8 mouse cellular contexts compared by ENCODE assay signal in genomic region chr8:84742171-84743053, GRCm38 (mm10). TPM values are rescaled to one million over a fixed set of nuclear protein-coding genes. Genes with fewer than 3 reads are reported as not detected.
DNase-seq lines count a peak whose midpoint lies in the region; ATAC-seq lines count a peak whose summit lies in the region.
"Had no signal": no experiment of that assay in that cellular context is flagged by ENCODE, and none has a peak within 500 bp of the region (broad histone marks: within the 10 kb centered on the region; RNA-seq: fewer than 3 reads in every experiment).

No protein-coding gene starts in this region.

- ATAC-seq in hindbrain, embryonic 15.5 days (ENCODE audit: low FRiP score, low read depth): peak; percentile 27; the same call in 1 of the 2 replicates
- ATAC-seq in midbrain, embryonic 11.5 days (ENCODE audit: low FRiP score): peak; percentile 39; the same call in 1 of the 2 replicates
- no peak for ATAC-seq in megakaryocyte-erythroid progenitor cell, adult 5-6 weeks (replicated peaks; ENCODE audit: low FRiP score, low TSS enrichment, poor library complexity, severe bottlenecking)

- no peak overlapping the region for H3K9ac ChIP-seq in hindbrain, embryonic 15.5 days
- peak overlapping the region; percentile 11; the same call in 1 of the 2 replicates for H3K9ac ChIP-seq in midbrain, embryonic 11.5 days (ENCODE audit: low read length)

- peaks cover 83% of the 10 kb centered on the region for H3K4me1 ChIP-seq in hindbrain, embryonic 15.5 days (replicated peaks)
- peaks cover 55% of the 10 kb centered on the region for H3K4me1 ChIP-seq in midbrain, embryonic 11.5 days (ENCODE audit: control insufficient read depth, insufficient read depth, low read length)

- H3K4me2 ChIP-seq in hindbrain, embryonic 15.5 days: peak overlapping the region; percentile 20
- H3K4me2 ChIP-seq in midbrain, embryonic 11.5 days: peak overlapping the region; percentile 23

- H3K4me3 ChIP-seq in hindbrain, embryonic 15.5 days: no peak overlapping the region
- no peak overlapping the region for H3K4me3 ChIP-seq in midbrain, embryonic 11.5 days (ENCODE audit: low read depth, low read length)
- H3K4me3 ChIP-seq: erythroblast, embryonic 14.5 days had no signal

- 7% methylated on average over 32 of the region's 32 CpGs for WGBS in hindbrain, embryonic 15.5 days
- 1% methylated on average over 32 of the region's 32 CpGs for WGBS in midbrain, embryonic 11.5 days

- peak overlapping the region; percentile 71 for H3K27ac ChIP-seq in hindbrain, embryonic 15.5 days (replicated peaks)
- no peak overlapping the region; the same call in 1 of the 2 replicates for H3K27ac ChIP-seq in midbrain, embryonic 11.5 days (ENCODE audit: low read depth, low read length)

- DNase-seq in ES-CJ7 (ENCODE audit: low read depth, low spot score) (peak; percentile 63), ZHBTc4 (ENCODE audit: low read depth, low spot score) (peak; percentile 59)
- peak; percentile 76 to 85 for DNase-seq in gastrocnemius, adult 8-10 months (ENCODE audit: low spot score in 2 of 2)
- DNase-seq in midbrain, embryonic 11.5 days (ENCODE audit: low spot score, missing footprints): peak; percentile 96
- DNase-seq in layer of hippocampus, postnatal 10 days (ENCODE audit: low spot score in 2 of 2): no peak

- no peaks in the 10 kb centered on the region for H3K9me3 ChIP-seq in hindbrain, embryonic 15.5 days
- H3K9me3 ChIP-seq in midbrain, embryonic 11.5 days (ENCODE audit: control insufficient read depth, low read length): no peaks in the 10 kb centered on the region

- peaks cover 64% of the 10 kb centered on the region for H3K27me3 ChIP-seq in hindbrain, embryonic 15.5 days
- peaks cover 99% of the 10 kb centered on the region for H3K27me3 ChIP-seq in midbrain, embryonic 11.5 days (ENCODE audit: control insufficient read depth, insufficient read depth, low read length)

- no peaks in the 10 kb centered on the region for H3K36me3 ChIP-seq in hindbrain, embryonic 15.5 days
- H3K36me3 ChIP-seq in midbrain, embryonic 11.5 days (ENCODE audit: control insufficient read depth, insufficient read depth, low read length): no peaks in the 10 kb centered on the region

RNA-seq across cellular contexts. Expression of gene G430095P16Rik, which starts 19.6 kb away (rescaled TPM):
- total RNA-seq in gastrocnemius, adult 8-10 months (2022): under 1 TPM in 3 of 4 experiments, not detected in 1; 0.43 to 0.56 (median 0.48) TPM
- polyA plus RNA-seq in hindbrain, embryonic 15.5 days (2015; fragmentation: Nextera tagmentation; extraction: Ambion mirVana): 1.2 and 1.7 TPM in 2 replicates
- 1.6 and 1.9 TPM in 2 replicates for polyA plus RNA-seq in midbrain, embryonic 11.5 days (2014; fragmentation: Nextera tagmentation; extraction: Ambion mirVana)
- total RNA-seq in megakaryocyte-erythroid progenitor cell, adult 5-6 weeks (2014; fragmentation: Nextera tagmentation): 25.7 and 28.1 TPM in 2 replicates
- total RNA-seq in megakaryocyte-erythroid progenitor cell, adult 5-6 weeks (2017): 8.2 and 11.4 TPM in 2 replicates
- not detected for total RNA-seq in layer of hippocampus, postnatal 10 days (2021)

RNA-seq across cellular contexts. Expression of gene Lyl1, which starts 41.2 kb away (rescaled TPM):
- total RNA-seq in gastrocnemius, adult 8-10 months (2022): 1 to 10 TPM in 1 of 4 experiments, under 1 TPM in 3; 0.51 to 1.8 (median 0.57) TPM
- polyA plus RNA-seq in hindbrain, embryonic 15.5 days (2015; fragmentation: Nextera tagmentation; extraction: Ambion mirVana): 3.1 and 3.6 TPM in 2 replicates
- 5.1 and 6.5 TPM in 2 replicates for polyA plus RNA-seq in midbrain, embryonic 11.5 days (2014; fragmentation: Nextera tagmentation; extraction: Ambion mirVana)
- 44.2 and 65.2 TPM in 2 replicates for total RNA-seq in megakaryocyte-erythroid progenitor cell, adult 5-6 weeks (2014; fragmentation: Nextera tagmentation)
- total RNA-seq in megakaryocyte-erythroid progenitor cell, adult 5-6 weeks (2017): 9.5 and 10.1 TPM in 2 replicates
- 1 to 10 TPM; 4.0 to 5.4 TPM for total RNA-seq in layer of hippocampus, postnatal 10 days (2021)

RNA-seq across cellular contexts. Expression of gene Nacc1, which starts 54.8 kb away (rescaled TPM):
- total RNA-seq in gastrocnemius, adult 8-10 months (2022): 10 to 100 TPM; 17.6 to 26.4 (median 20.7) TPM
- polyA plus RNA-seq in hindbrain, embryonic 15.5 days (2015; fragmentation: Nextera tagmentation; extraction: Ambion mirVana): 13.6 and 16.1 TPM in 2 replicates
- 18.6 and 21.4 TPM in 2 replicates for polyA plus RNA-seq in midbrain, embryonic 11.5 days (2014; fragmentation: Nextera tagmentation; extraction: Ambion mirVana)
- total RNA-seq in megakaryocyte-erythroid progenitor cell, adult 5-6 weeks (2014; fragmentation: Nextera tagmentation): 71.6 and 76.7 TPM in 2 replicates
- 35.8 and 51.5 TPM in 2 replicates for total RNA-seq in megakaryocyte-erythroid progenitor cell, adult 5-6 weeks (2017)
- 10 to 100 TPM; 73.7 to 75.3 TPM for total RNA-seq in layer of hippocampus, postnatal 10 days (2021)

RNA-seq across cellular contexts. Expression of gene Trmt1, which starts 56.3 kb away (rescaled TPM):
- 10 to 100 TPM; 44.9 to 73.7 (median 53.5) TPM for total RNA-seq in gastrocnemius, adult 8-10 months (2022)
- polyA plus RNA-seq in hindbrain, embryonic 15.5 days (2015; fragmentation: Nextera tagmentation; extraction: Ambion mirVana): 62.5 and 65.9 TPM in 2 replicates
- 39.9 and 45.6 TPM in 2 replicates for polyA plus RNA-seq in midbrain, embryonic 11.5 days (2014; fragmentation: Nextera tagmentation; extraction: Ambion mirVana)
- total RNA-seq in megakaryocyte-erythroid progenitor cell, adult 5-6 weeks (2014; fragmentation: Nextera tagmentation): 170 and 181 TPM in 2 replicates
- total RNA-seq in megakaryocyte-erythroid progenitor cell, adult 5-6 weeks (2017): 94.9 and 126 TPM in 2 replicates
- total RNA-seq in layer of hippocampus, postnatal 10 days (2021): 100 to 1,000 TPM in 1 of 2 experiments, 10 to 100 TPM in 1; 99.8 to 105 TPM

RNA-seq across cellular contexts. Expression of gene Nfix, which starts 57.7 kb away (rescaled TPM):
- total RNA-seq in gastrocnemius, adult 8-10 months (2022): 100 to 1,000 TPM; 507 to 604 (median 532) TPM
- 71.2 and 87.6 TPM in 2 replicates for polyA plus RNA-seq in hindbrain, embryonic 15.5 days (2015; fragmentation: Nextera tagmentation; extraction: Ambion mirVana)
- 2.2 and 2.5 TPM in 2 replicates for polyA plus RNA-seq in midbrain, embryonic 11.5 days (2014; fragmentation: Nextera tagmentation; extraction: Ambion mirVana)
- 73.4 and 79.7 TPM in 2 replicates for total RNA-seq in megakaryocyte-erythroid progenitor cell, adult 5-6 weeks (2014; fragmentation: Nextera tagmentation)
- 13.3 and 26.0 TPM in 2 replicates for total RNA-seq in megakaryocyte-erythroid progenitor cell, adult 5-6 weeks (2017)
- total RNA-seq in layer of hippocampus, postnatal 10 days (2021): 100 to 1,000 TPM; 607 to 678 TPM

Comparison
In these comparisons a context has a peak if more than half of its experiments do, and no peak if none do; other contexts are left out.
1. DNase-seq: peak in ES-CJ7 (single experiment), ZHBTc4 (single experiment), gastrocnemius, adult 8-10 months (2 of 2) and midbrain, embryonic 11.5 days (single experiment); none in layer of hippocampus, postnatal 10 days (0 of 2).
2. RNA of gene G430095P16Rik, which starts 19.6 kb away (total RNA-seq): 8.2 to 28.1 TPM in megakaryocyte-erythroid progenitor cell, adult 5-6 weeks; 0.43 to 0.56 TPM in gastrocnemius, adult 8-10 months and not detected in layer of hippocampus, postnatal 10 days; every median in the first group is over 4 times any median in the second.